10 mouse cellular contexts compared by ENCODE assay signal in genomic region chr8:124923971-124924652, GRCm38 (mm10). TPM values are rescaled to one million over a fixed set of nuclear protein-coding genes. Genes with fewer than 3 reads are reported as not detected.
A peak's percentile ranks its signal among the peaks of the same experiment; 100 is the strongest.
DNase-seq lines count a peak whose midpoint lies in the region; ATAC-seq lines count a peak whose summit lies in the region.
"Had no signal": no experiment of that assay in that cellular context is flagged by ENCODE, and none has a peak within 500 bp of the region (broad histone marks: within the 10 kb centered on the region; RNA-seq: fewer than 3 reads in every experiment).

No protein-coding gene starts in this region.

- ATAC-seq in cerebellum, adult (ENCODE audit: insufficient number of reproducible peaks, low FRiP score, low TSS enrichment): no peak
- ATAC-seq in megakaryocyte, adult 5-6 weeks (ENCODE audit: poor library complexity, severe bottlenecking): peak; percentile 62
- ATAC-seq: forebrain, embryonic 15.5 days; Patski had no signal

- peak; percentile 22 to 40 for DNase-seq in cerebellum, adult 18-20 months
- DNase-seq in kidney, postnatal 36 days: peak; percentile 11 to 41
- DNase-seq in kidney, postnatal 14 days: no peak
- peak; percentile 73 for DNase-seq in fat pad, adult 2 months (ENCODE audit: extremely low read depth, low read depth, low spot score)
- DNase-seq in thymus, postnatal 4 days: no peak
- DNase-seq in spleen, postnatal 10 days (ENCODE audit: low spot score in 2 of 2): no peak

RNA-seq across cellular contexts. Expression of gene Egln1, which starts 25.0 kb away (rescaled TPM):
- 26.5 and 28.4 TPM in 2 replicates for total RNA-seq in megakaryocyte, adult 5-6 weeks (2015)
- 17.8 and 19.2 TPM in 2 replicates for total RNA-seq in megakaryocyte, adult 5-6 weeks (2017)

RNA-seq across cellular contexts. Expression of gene Sprtn, which starts 26.4 kb away (rescaled TPM):
- total RNA-seq in megakaryocyte, adult 5-6 weeks (2015): 11.0 and 11.1 TPM in 2 replicates
- total RNA-seq in megakaryocyte, adult 5-6 weeks (2017): 18.9 and 20.7 TPM in 2 replicates

RNA-seq across cellular contexts. Expression of gene Exoc8, which starts 26.6 kb away (rescaled TPM):
- 6.5 and 8.9 TPM in 2 replicates for total RNA-seq in megakaryocyte, adult 5-6 weeks (2015)
- total RNA-seq in megakaryocyte, adult 5-6 weeks (2017): 14.5 and 16.1 TPM in 2 replicates

Comparison
In these comparisons a context has a peak if more than half of its experiments do, and no peak if none do; other contexts are left out.
1. DNase-seq: peak in cerebellum, adult 18-20 months (2 of 2), kidney, postnatal 36 days (2 of 2) and fat pad, adult 2 months (single experiment); none in kidney, postnatal 14 days (single experiment), thymus, postnatal 4 days (single experiment) and spleen, postnatal 10 days (0 of 2).